Mouse (Mus musculus): ENCODE measurements at regions not wholly inside any gene's neighbourhood (a gene's known extent, or its start where the extent isn't known, plus 50 kb on each side); places are given as distances from the start of the nearest gene placed in this dataset.
A peak's percentile ranks its signal among the peaks of the same experiment; 100 is the strongest.

DNA sequence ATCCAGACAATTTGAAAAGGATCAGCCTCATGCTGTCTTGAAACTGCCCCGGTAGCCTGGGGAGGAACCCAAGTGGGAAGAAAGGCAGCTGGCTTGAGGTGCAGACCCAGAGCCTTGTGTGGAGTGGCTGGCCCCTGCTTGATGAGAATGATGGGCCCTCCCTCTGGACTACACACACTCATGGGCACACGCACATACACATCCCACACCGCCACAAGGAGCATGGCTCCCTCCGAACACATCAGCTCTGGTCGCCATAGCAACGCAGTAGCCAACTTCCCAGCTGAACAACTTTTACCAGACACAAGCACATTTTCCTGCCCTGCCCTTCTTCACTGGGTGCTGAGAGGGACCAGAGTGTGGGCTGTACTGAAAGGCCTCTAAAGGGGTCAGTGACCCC is 101.2 kb downstream of the Rpl14 start:
- no peak for ATAC-seq (replicated peaks; ENCODE audit: extremely low read depth, insufficient read depth, low FRiP score)
- Histone ChIP-seq H3K36me3 (ENCODE audit: control insufficient read depth, insufficient read depth) (no peaks in the 10 kb centered on the region), H3K9me3 (replicated peaks; ENCODE audit: control insufficient read depth, low read length) (no peaks in the 10 kb centered on the region), H3K4me2 (ENCODE audit: low read depth, low read length) (no peak overlapping the region), H3K4me1 (ENCODE audit: control insufficient read depth, insufficient read depth, low read length) (peaks cover 9% of the 10 kb centered on the region), H3K27me3 (ENCODE audit: control insufficient read depth, insufficient read depth, low read length) (peaks cover 4% of the 10 kb centered on the region; the same call in 1 of the 2 replicates), H3K9ac (ENCODE audit: low read length) (no peak overlapping the region), H3K27ac (ENCODE audit: low read length) (no peak overlapping the region), H3K4me3 (ENCODE audit: low read length) (no peak overlapping the region)
- 44% methylated on average over 6 of the region's 6 CpGs for WGBS

DNA sequence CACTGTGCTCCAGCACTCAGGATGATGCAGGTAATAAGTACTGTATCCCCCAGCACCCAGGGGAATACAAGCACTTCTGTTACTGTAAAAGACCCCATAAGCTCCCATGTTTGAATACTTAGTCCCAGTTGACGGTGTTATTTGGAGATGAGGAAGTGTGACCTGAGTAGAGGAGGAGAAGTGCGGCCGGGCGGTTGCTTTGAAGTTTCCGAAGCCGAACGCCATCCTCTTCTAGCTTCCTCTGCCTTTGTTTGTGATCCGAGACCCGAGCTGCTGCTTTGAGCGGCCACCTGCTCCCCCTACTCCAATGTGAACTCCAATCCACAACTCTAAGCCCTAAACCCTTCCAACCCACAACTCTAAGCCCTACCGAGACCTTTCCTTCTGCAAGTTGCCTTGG is 103.6 kb downstream of the Rpl14 start:
- Histone ChIP-seq H3K36me3 (ENCODE audit: control insufficient read depth, insufficient read depth) (no peaks in the 10 kb centered on the region), H3K27me3 (ENCODE audit: control insufficient read depth, insufficient read depth, low read length) (peaks cover 4% of the 10 kb centered on the region; the same call in 1 of the 2 replicates), H3K4me1 (ENCODE audit: control insufficient read depth, insufficient read depth, low read length) (peaks cover 11% of the 10 kb centered on the region), H3K4me3 (ENCODE audit: low read length) (peak overlapping the region; percentile 46), H3K9ac (ENCODE audit: low read length) (peak overlapping the region; percentile 39; the same call in 1 of the 2 replicates), H3K27ac (ENCODE audit: low read length) (no peak overlapping the region), H3K9me3 (replicated peaks; ENCODE audit: control insufficient read depth, low read length) (no peaks in the 10 kb centered on the region), H3K4me2 (ENCODE audit: low read depth, low read length) (peak overlapping the region; percentile 71)
- 3% methylated on average over 11 of the region's 11 CpGs for WGBS
- ATAC-seq (replicated peaks; ENCODE audit: extremely low read depth, insufficient read depth, low FRiP score): no peak

DNA sequence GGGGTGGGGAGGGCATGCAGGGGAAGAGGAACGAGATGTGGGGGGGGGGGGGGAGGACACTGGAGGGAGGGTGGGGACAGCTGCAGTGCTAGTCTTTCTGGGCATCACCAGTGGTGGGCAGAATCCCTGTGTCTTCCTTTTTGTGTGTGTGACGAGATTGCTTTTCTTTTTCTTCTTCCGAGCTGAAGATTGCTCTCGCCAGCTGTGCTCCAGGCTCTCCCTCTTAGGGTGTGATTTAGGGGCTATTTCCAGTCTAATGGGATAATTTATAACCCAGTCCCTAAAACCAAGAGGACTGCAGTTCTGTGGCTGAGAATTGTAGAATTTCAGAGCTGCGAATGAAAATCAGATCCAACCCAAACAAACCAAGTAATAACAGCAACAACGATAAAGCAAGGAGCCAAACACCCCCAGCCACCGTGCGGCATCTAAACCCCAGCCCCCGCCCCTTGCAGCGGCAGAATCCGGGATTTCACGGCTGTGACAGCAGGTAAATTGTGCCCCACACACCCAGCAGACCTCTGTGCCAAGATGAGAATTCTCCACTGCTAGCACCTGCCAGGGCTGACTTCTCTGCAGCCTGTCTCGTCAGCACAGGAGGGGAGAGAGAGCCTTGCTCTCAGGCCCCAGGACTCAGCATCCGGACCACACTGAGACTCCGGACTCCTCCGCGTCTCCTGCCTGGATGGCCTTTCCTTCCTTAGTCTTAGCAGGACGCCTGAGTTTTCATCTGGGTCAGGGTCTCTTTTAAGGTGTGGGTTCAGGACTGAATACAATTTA is 104.3 kb downstream of the Rpl14 start:
- H3K9me3 ChIP-seq (replicated peaks; ENCODE audit: control insufficient read depth, low read length): no peaks in the 10 kb centered on the region
- H3K4me1 ChIP-seq (ENCODE audit: control insufficient read depth, insufficient read depth, low read length): peaks cover 12% of the 10 kb centered on the region
- H3K4me3 ChIP-seq (ENCODE audit: low read length): peak overlapping the region; percentile 46
- peaks cover 4% of the 10 kb centered on the region; the same call in 1 of the 2 replicates for H3K27me3 ChIP-seq (ENCODE audit: control insufficient read depth, insufficient read depth, low read length)
- no peak overlapping the region for H3K27ac ChIP-seq (ENCODE audit: low read length)
- H3K36me3 ChIP-seq (ENCODE audit: control insufficient read depth, insufficient read depth): no peaks in the 10 kb centered on the region
- H3K4me2 ChIP-seq (ENCODE audit: low read depth, low read length): peak overlapping the region; percentile 71
- peak overlapping the region; percentile 37 for H3K9ac ChIP-seq (ENCODE audit: low read length)
- 0 out of 2 replicates have a peak, but pooled peaks have one; percentile 45 for ATAC-seq (replicated peaks; ENCODE audit: extremely low read depth, insufficient read depth, low FRiP score)
- 2% methylated on average over 18 of the region's 18 CpGs for WGBS

DNA sequence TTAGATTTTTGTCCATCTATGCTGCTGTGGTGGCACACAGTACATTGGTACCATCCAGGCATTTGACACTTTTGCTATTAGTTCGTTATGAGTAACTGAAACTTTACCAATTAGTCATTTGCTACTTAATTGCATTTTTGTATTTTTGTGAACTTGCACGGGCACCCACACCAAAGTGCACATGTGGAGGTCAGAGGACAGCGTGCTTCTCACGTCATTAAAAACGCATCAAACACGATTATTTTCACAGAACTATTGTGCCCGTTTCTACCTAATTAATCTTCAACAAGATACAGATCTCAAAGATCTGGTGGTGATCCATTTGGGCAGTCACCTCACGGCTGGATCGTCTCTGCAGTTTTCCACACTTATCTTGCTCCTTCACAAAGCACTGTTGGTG is 105.1 kb downstream of the Rpl14 start:
- Histone ChIP-seq H3K9me3 (replicated peaks; ENCODE audit: control insufficient read depth, low read length) (no peaks in the 10 kb centered on the region), H3K27ac (ENCODE audit: low read length) (no peak overlapping the region), H3K4me3 (ENCODE audit: low read length) (no peak overlapping the region), H3K36me3 (ENCODE audit: control insufficient read depth, insufficient read depth) (no peaks in the 10 kb centered on the region), H3K4me2 (ENCODE audit: low read depth, low read length) (peak overlapping the region; percentile 71), H3K4me1 (ENCODE audit: control insufficient read depth, insufficient read depth, low read length) (peaks cover 12% of the 10 kb centered on the region), H3K27me3 (ENCODE audit: control insufficient read depth, insufficient read depth, low read length) (peaks cover 4% of the 10 kb centered on the region; the same call in 1 of the 2 replicates), H3K9ac (ENCODE audit: low read length) (no peak overlapping the region)
- no peak for ATAC-seq (replicated peaks; ENCODE audit: extremely low read depth, insufficient read depth, low FRiP score)
- WGBS: 45% methylated on average over 9 of the region's 9 CpGs

DNA sequence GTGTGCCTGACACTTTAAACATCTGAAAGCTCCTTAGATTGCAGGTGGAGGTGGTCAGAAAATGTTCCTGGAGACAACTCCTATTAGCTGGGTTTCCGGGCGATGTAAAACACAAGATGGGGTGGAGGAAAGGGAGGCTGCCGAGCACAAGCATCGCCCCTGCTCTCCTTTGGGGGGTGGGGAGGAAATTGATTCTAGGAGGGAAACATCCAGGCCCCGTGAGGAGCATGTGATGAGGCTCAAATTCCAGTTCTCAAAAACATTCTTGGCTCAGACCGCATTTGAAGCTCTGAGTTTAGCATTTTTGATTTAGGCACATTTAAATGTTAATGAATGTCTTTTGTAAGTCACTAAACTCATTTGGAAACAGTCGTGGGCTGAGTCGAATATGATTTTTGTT is 105.5 kb downstream of the Rpl14 start:
- Histone ChIP-seq H3K27ac (ENCODE audit: low read length) (no peak overlapping the region), H3K27me3 (ENCODE audit: control insufficient read depth, insufficient read depth, low read length) (peaks cover 4% of the 10 kb centered on the region; the same call in 1 of the 2 replicates), H3K9me3 (replicated peaks; ENCODE audit: control insufficient read depth, low read length) (no peaks in the 10 kb centered on the region), H3K4me3 (ENCODE audit: low read length) (no peak overlapping the region), H3K4me2 (ENCODE audit: low read depth, low read length) (no peak overlapping the region), H3K4me1 (ENCODE audit: control insufficient read depth, insufficient read depth, low read length) (peaks cover 12% of the 10 kb centered on the region), H3K9ac (ENCODE audit: low read length) (no peak overlapping the region), H3K36me3 (ENCODE audit: control insufficient read depth, insufficient read depth) (no peaks in the 10 kb centered on the region)
- no peak for ATAC-seq (replicated peaks; ENCODE audit: extremely low read depth, insufficient read depth, low FRiP score)
- WGBS: 55% methylated on average over 8 of the region's 8 CpGs

DNA sequence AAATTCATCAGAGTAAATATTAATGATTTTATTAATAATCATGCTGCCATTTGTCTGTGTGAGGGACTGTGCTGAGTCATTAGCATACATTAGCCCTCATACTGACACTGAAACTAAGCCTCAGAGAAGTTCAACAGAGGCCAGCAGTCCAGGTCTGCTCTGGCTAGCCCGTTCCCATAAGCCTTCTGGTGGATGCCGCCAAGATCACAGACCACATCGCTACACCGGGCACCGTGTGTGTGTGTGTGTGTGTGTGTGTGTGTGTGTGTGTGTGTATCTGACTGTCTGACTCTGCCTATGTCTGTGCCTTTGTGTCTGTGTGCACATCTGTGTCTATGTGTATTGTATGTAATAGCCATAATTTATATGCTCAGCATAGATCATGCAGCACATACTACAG is 106.0 kb downstream of the Rpl14 start:
- ATAC-seq (replicated peaks; ENCODE audit: extremely low read depth, insufficient read depth, low FRiP score): no peak
- H3K9me3 ChIP-seq (replicated peaks; ENCODE audit: control insufficient read depth, low read length): no peaks in the 10 kb centered on the region
- H3K4me1 ChIP-seq (ENCODE audit: control insufficient read depth, insufficient read depth, low read length): peaks cover 12% of the 10 kb centered on the region
- no peaks in the 10 kb centered on the region for H3K36me3 ChIP-seq (ENCODE audit: control insufficient read depth, insufficient read depth)
- WGBS: 85% methylated on average over 5 of the region's 5 CpGs
- H3K27me3 ChIP-seq (ENCODE audit: control insufficient read depth, insufficient read depth, low read length): peaks cover 4% of the 10 kb centered on the region; the same call in 1 of the 2 replicates
- H3K27ac ChIP-seq (ENCODE audit: low read length): no peak overlapping the region
- H3K9ac ChIP-seq (ENCODE audit: low read length): no peak overlapping the region
- H3K4me2 ChIP-seq (ENCODE audit: low read depth, low read length): no peak overlapping the region
- no peak overlapping the region for H3K4me3 ChIP-seq (ENCODE audit: low read length)

DNA sequence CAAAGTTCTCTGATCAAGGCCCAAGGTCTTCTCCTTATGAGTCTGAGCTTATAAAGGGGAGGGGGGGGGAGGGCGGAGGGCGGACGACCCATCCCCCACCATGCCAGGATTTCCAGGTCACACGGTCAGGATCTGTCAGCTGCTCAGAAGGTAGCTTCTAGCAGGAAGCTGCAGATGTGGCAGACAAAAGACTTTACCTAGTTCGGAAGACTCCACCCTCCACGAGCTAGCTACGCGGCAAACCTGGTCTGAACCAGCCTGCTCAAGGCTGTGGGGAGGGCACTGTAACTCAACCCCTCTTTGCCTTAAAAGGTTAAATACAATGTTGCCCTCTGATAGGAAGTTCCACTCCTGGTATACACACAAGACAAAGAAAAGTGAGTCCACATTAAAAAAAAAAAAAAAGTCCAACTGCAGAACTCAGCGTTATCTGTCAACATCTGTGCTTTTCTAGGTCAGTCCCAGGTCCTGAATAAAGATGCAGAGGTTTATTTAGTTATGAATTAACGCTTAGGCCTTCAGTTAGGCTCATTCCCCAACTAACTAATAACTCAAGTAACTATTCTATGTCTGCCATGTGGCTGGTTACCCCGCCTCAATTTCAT is 108.7 kb downstream of the Rpl14 start:
- no peak overlapping the region for H3K4me3 ChIP-seq (ENCODE audit: low read length)
- no peak overlapping the region for H3K9ac ChIP-seq (ENCODE audit: low read length)
- WGBS: 37% methylated on average over 11 of the region's 11 CpGs
- ATAC-seq (replicated peaks; ENCODE audit: extremely low read depth, insufficient read depth, low FRiP score): no peak; the same call in 1 of the 2 replicates
- peaks cover 4% of the 10 kb centered on the region; the same call in 1 of the 2 replicates for H3K27me3 ChIP-seq (ENCODE audit: control insufficient read depth, insufficient read depth, low read length)
- peaks cover 9% of the 10 kb centered on the region for H3K4me1 ChIP-seq (ENCODE audit: control insufficient read depth, insufficient read depth, low read length)
- peak overlapping the region; percentile 38; the same call in 1 of the 2 replicates for H3K27ac ChIP-seq (ENCODE audit: low read length)
- H3K36me3 ChIP-seq (ENCODE audit: control insufficient read depth, insufficient read depth): no peaks in the 10 kb centered on the region
- no peak overlapping the region for H3K4me2 ChIP-seq (ENCODE audit: low read depth, low read length)
- H3K9me3 ChIP-seq (replicated peaks; ENCODE audit: control insufficient read depth, low read length): no peaks in the 10 kb centered on the region

DNA sequence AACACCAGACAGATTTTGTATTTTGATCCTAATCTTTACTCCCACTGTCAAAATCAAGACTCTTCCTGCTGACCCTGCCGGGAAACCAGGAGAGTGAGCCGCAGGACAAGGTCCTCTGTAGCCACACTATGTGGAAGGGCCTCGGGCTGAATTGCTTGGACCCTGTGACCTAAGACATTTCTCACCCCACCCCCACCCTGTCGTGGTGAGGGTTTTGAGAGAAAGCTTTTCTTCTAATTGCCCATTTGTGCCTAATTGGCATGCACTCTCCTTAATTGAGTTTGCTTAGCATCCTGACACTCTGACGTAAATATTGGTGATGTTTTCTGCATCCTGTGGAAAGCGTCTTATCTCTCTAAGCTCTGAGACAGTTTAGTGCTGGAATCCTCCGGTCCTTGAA is 110.2 kb downstream of the Rpl14 start:
- Histone ChIP-seq H3K27me3 (ENCODE audit: control insufficient read depth, insufficient read depth, low read length) (peaks cover 4% of the 10 kb centered on the region; the same call in 1 of the 2 replicates), H3K27ac (ENCODE audit: low read length) (no peak overlapping the region), H3K9ac (ENCODE audit: low read length) (no peak overlapping the region), H3K4me1 (ENCODE audit: control insufficient read depth, insufficient read depth, low read length) (0 out of 2 replicates have a peak, but pooled peaks cover 3% of the 10 kb centered on the region), H3K4me3 (ENCODE audit: low read length) (no peak overlapping the region), H3K36me3 (ENCODE audit: control insufficient read depth, insufficient read depth) (no peaks in the 10 kb centered on the region), H3K9me3 (replicated peaks; ENCODE audit: control insufficient read depth, low read length) (no peaks in the 10 kb centered on the region), H3K4me2 (ENCODE audit: low read depth, low read length) (no peak overlapping the region)
- ATAC-seq (replicated peaks; ENCODE audit: extremely low read depth, insufficient read depth, low FRiP score): no peak
- 43% methylated on average over 7 of the region's 7 CpGs for WGBS

DNA sequence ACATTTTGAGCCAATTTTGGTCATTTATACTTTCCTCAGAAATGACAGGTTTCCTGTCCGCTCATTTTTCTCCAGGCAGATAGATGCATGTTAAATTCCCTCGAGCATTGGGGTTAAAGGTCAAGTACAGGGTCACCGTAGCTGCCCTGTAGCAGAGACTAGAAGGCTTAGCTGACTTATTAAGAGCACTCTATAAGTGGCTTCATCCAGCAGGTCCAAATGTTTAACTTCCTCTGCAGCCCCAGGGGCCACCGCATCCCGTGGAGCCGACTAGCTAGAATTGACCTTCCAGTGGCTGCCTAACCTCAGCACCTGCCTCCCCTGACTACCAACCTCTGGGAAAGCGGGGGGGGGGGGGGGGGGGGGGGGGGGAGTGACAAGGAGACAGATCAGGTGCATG is 114.7 kb downstream of the Rpl14 start:
- H3K36me3 ChIP-seq (ENCODE audit: control insufficient read depth, insufficient read depth): no peaks in the 10 kb centered on the region
- H3K9me3 ChIP-seq (replicated peaks; ENCODE audit: control insufficient read depth, low read length): no peaks in the 10 kb centered on the region
- no peak for ATAC-seq (replicated peaks; ENCODE audit: extremely low read depth, insufficient read depth, low FRiP score)
- WGBS: 27% methylated on average over 6 of the region's 7 CpGs
- no peak overlapping the region for H3K27ac ChIP-seq (ENCODE audit: low read length)
- H3K9ac ChIP-seq (ENCODE audit: low read length): no peak overlapping the region
- H3K4me1 ChIP-seq (ENCODE audit: control insufficient read depth, insufficient read depth, low read length): no peaks in the 10 kb centered on the region; the same call in 1 of the 2 replicates
- no peak overlapping the region for H3K4me3 ChIP-seq (ENCODE audit: low read length)
- no peaks in the 10 kb centered on the region for H3K27me3 ChIP-seq (ENCODE audit: control insufficient read depth, insufficient read depth, low read length)
- no peak overlapping the region for H3K4me2 ChIP-seq (ENCODE audit: low read depth, low read length)
